Mouse (Mus musculus) megakaryocyte, adult 5-6 weeks (primary cell): ENCODE results near the gene Emilin2. TPM values are rescaled to one million over a fixed set of nuclear protein-coding genes. Genes with fewer than 3 reads are reported as not detected.

Experiments
- ATAC-seq: 2 replicates; pipeline ENCODE4 v1.8.0; 2016; ENCODE audit warnings: mild to moderate bottlenecking, inconsistent platforms; ENCODE audit not compliant: poor library complexity, severe bottlenecking
- total RNA-seq, 2 experiments: library from RNA; stranded (forward) in 1 of 2; stranded (reverse) in 1 of 2; fragments of 153-499, 151-499 nt in 1 of 2; fragments of 221-1000, 200-1000 nt in 1 of 2; gene quantifications; 2 replicates each; pipeline versions ENCODE4 v1.2.3 to v1.2.4; 2015 to 2017

Emilin2 gene
- total RNA-seq, 2 experiments from 2014 or later, result 152 to 244 TPM

- no peak for ATAC-seq
Observed at GRCm38 (mm10) chr17:71208921-71209320, 102.9 kb downstream of the Emilin2 start.

- no peak for ATAC-seq
Observed at GRCm38 (mm10) chr17:71208376-71208775, 103.4 kb downstream of the Emilin2 start.

- no peak for ATAC-seq
Observed at GRCm38 (mm10) chr17:71207268-71207667, 104.5 kb downstream of the Emilin2 start.

GRCm38 (mm10) chr17:71206136-71206893 is 105.5 kb downstream of the Emilin2 start:
- ATAC-seq, result no peak

- ATAC-seq, result peak; percentile 22; the same call in 1 of the 2 replicates
Observed at GRCm38 (mm10) chr17:71204809-71205091, 107.0 kb downstream of the Emilin2 start.

GRCm38 (mm10) chr17:71203998-71204808 is 107.6 kb downstream of the Emilin2 start:
- ATAC-seq, result peak; percentile 47

Other genes starting within 250 kb of the Emilin2 start
- 21.7 and 25.3 TPM in 2 replicates for gene Lpin2, start 129.4 kb downstream of the Emilin2 start, total RNA-seq (2015)
- 31.4 and 38.1 TPM in 2 replicates for gene Lpin2, start 129.4 kb downstream of the Emilin2 start, total RNA-seq (2017)
- 2.4 and 4.2 TPM in 2 replicates for gene Gm4707, start 147.9 kb upstream of the Emilin2 start, total RNA-seq (2015)
- gene Gm4707, start 147.9 kb upstream of the Emilin2 start, total RNA-seq (2017), result 4.0 and 4.8 TPM in 2 replicates
- 188 and 196 TPM in 2 replicates for gene Smchd1, start 163.4 kb upstream of the Emilin2 start, total RNA-seq (2015)
- 244 and 254 TPM in 2 replicates for gene Smchd1, start 163.4 kb upstream of the Emilin2 start, total RNA-seq (2017)
- 73.8 and 79.1 TPM in 2 replicates for gene Ndc80, start 214.9 kb upstream of the Emilin2 start, total RNA-seq (2015)
- 108 and 113 TPM in 2 replicates for gene Ndc80, start 214.9 kb upstream of the Emilin2 start, total RNA-seq (2017)
- gene Spdya, start 240.1 kb upstream of the Emilin2 start, total RNA-seq (2015), result not detected in 2 replicates
- gene Spdya, start 240.1 kb upstream of the Emilin2 start, total RNA-seq (2017), result not detected in 2 replicates